Mouse (Mus musculus): ENCODE measurements around the gene Tmem235.
A peak's percentile ranks its signal among the peaks of the same experiment; 100 is the strongest.

The Tmem235 gene

GRCm38 (mm10) chr11:117890519-117891282, 30.1 kb downstream of the Tmem235 start:
- DNase-seq (ENCODE audit: low read depth, low spot score): no peak

DNA sequence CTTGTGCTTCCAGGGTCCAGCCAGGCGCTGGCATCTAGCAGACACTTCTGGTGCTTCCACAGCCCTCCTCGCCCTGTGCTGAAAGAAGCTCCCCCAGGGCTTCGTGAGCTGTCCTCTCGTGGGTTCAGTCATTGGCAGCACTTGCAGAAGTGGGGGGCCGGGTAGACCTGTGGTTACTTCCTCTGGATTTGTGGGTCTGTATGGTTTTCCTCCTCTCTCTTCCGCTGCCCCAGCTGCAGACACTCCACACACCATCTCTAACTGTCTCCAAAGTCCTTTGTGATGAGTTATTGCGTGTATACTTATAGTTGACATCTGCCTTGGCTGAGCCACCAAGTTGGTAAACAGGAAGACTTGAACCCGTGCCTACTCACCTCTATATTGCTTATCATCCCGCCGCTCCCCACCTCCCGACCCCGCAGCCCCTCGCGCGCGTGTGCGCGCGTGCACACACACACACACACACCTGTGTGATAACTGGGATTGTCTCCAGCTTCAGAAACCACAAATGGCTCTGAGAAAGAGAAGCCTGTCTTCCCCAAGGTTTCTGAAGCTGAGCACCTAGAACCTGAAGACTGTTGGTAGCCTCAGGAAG, 31.1 kb downstream of the Tmem235 start:
- no peak for DNase-seq (ENCODE audit: low read depth, low spot score)

DNA sequence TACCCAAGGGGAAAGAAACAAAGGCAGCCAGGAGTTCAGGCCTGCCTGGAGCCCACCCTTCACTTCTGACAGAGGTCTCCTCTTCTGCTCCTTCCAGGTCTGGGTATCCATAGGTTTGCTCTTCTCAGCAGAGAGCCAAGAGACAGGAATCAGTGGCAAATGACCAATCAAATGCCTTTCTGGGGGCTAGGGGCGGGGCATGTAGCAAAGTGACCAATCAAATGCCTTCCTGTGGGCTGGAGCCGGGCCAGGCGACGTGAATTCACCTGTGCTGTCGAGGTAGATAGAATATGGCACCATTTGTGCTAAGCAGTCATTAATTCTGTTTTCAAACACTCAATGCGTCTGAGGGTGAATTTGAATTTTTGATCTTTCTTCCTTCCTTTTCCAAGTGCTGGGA, 31.6 kb downstream of the Tmem235 start:
- no peak for DNase-seq (ENCODE audit: low read depth, low spot score)

- DNase-seq (ENCODE audit: low read depth, low spot score): no peak
Measured at GRCm38 (mm10) chr11:117894676-117895075, 34.1 kb downstream of the Tmem235 start.

- no peak for DNase-seq (ENCODE audit: low read depth, low spot score)
Measured at GRCm38 (mm10) chr11:117896533-117896932, 36.0 kb downstream of the Tmem235 start.

GRCm38 (mm10) chr11:117902282-117902681, 41.7 kb downstream of the Tmem235 start:
- no peak for DNase-seq (ENCODE audit: low read depth, low spot score)

- DNase-seq (ENCODE audit: low read depth, low spot score): no peak
Measured at GRCm38 (mm10) chr11:117904442-117904841, 43.9 kb downstream of the Tmem235 start.

GRCm38 (mm10) chr11:117909337-117909736, 48.8 kb downstream of the Tmem235 start:
- no peak for DNase-seq (ENCODE audit: low read depth, low spot score)

- peak; percentile 59 for DNase-seq (ENCODE audit: low read depth, low spot score)
Measured at GRCm38 (mm10) chr11:117912684-117913352, 52.3 kb downstream of the Tmem235 start.

GRCm38 (mm10) chr11:117914531-117914930, 54.0 kb downstream of the Tmem235 start:
- no peak for DNase-seq (ENCODE audit: low read depth, low spot score)
